Mouse (Mus musculus) bone marrow, adult 2 months (tissue): ENCODE data around the gene Emc8. TPM values are rescaled to one million over a fixed set of nuclear protein-coding genes. Genes with fewer than 3 reads are reported as not detected.

Source experiments
- H3K27ac ChIP-seq: fragments of 200-500 bp; 2 replicates; pipeline ENCODE4 v1.5.1; 2012; ENCODE audit warnings: low read depth, mild to moderate bottlenecking, control low read depth, inconsistent platforms, low read length; ENCODE audit not compliant: control insufficient read depth, poor library complexity, insufficient read depth
- H3K4me1 ChIP-seq: fragments of 200-500 bp; 2 replicates; pipeline ENCODE4 v1.6.1; 2011; ENCODE audit warnings: low read length; ENCODE audit not compliant: control insufficient read depth, insufficient read depth
- H3K4me3 ChIP-seq: fragments of 200-500 bp; replicated peaks from 2 replicates; pipeline ENCODE3; 2011; ENCODE audit warnings: mild to moderate bottlenecking, low read depth, low read length, control low read depth; ENCODE audit not compliant: control insufficient read depth
- CTCF ChIP-seq: fragments of 200-500 bp; IDR thresholded peaks from 2 replicates; pipeline ENCODE4 v1.5.1; 2011; ENCODE audit warnings: low read length, control low read depth; ENCODE audit not compliant: control insufficient read depth, insufficient read depth
- POLR2A ChIP-seq: fragments of 200-500 bp; IDR thresholded peaks from 2 replicates; pipeline ENCODE4 v1.6.1; 2011; ENCODE audit warnings: low read depth, mild to moderate bottlenecking, control low read depth, low read length, borderline replicate concordance; ENCODE audit not compliant: control insufficient read depth
- WGBS: fragments of 180-500 bp; shearing (Covaris S2); methylation state at CpG from one replicate; pipeline ENCODE4 v1.1.7; 2018; 5-methylcytosine and 5-hydroxymethylcytosine counted together
- polyA plus RNA-seq: library from polyadenylated mRNA; stranded (reverse); fragments of >200 nt; gene quantifications from 2 replicates; pipeline ENCODE4 v1.2.4, GENCODE M21; 2011; ENCODE audit warnings: low replicate concordance; ENCODE audit not compliant: missing spikeins, insufficient read depth, insufficient read length

Emc8 gene
- polyA plus RNA-seq, 1 experiment, result 66.3 TPM

GRCm38 (mm10) chr8:120667561-120668373 is 606 bp downstream of the Emc8 start, which contains the start of the genes Gm27021 and Cox4i1:
Gm27021 (minus strand) TSS chr8:120668079.
Cox4i1 (plus strand) TSS chr8:120668222.
- peaks cover 5% of the 10 kb centered on the region; the same call in 1 of the 2 replicates for H3K4me1 ChIP-seq
- TF ChIP-seq CTCF, result no peak
- TF ChIP-seq POLR2A, result peak; percentile 81
- under 1% methylated on average over 103 of the region's 105 CpGs for WGBS
- peak within 1 kb of the TSS; percentile 92 for H3K27ac ChIP-seq
- H3K4me3 ChIP-seq, result peak within 1 kb of the TSS; percentile 84

- peaks cover 5% of the 10 kb centered on the region; the same call in 1 of the 2 replicates for H3K4me1 ChIP-seq
These were observed 1.4 kb downstream of the Emc8 start for GRCm38 (mm10) chr8:120666807-120667470.

GRCm38 (mm10) chr8:120665726-120666455 is 2.5 kb downstream of the Emc8 start:
- 76% methylated on average over 3 of the region's 3 CpGs for WGBS
- Histone ChIP-seq H3K4me1 (peaks cover 5% of the 10 kb centered on the region; the same call in 1 of the 2 replicates), H3K4me3 (no peak overlapping the region), H3K27ac (no peak overlapping the region)
- TF ChIP-seq CTCF, result no peak
- TF ChIP-seq POLR2A, result no peak

More at GRCm38 (mm10) chr8:120666807-120667470, 1.4 kb downstream of the Emc8 start:
- H3K4me3 ChIP-seq, result peak overlapping the region; percentile 84
- no peak for TF ChIP-seq CTCF
- 14% methylated on average over 17 of the region's 17 CpGs for WGBS
- H3K27ac ChIP-seq, result no peak overlapping the region

GRCm38 (mm10) chr8:120664566-120664965 is 3.8 kb downstream of the Emc8 start:
- H3K4me1 ChIP-seq, result peaks cover 5% of the 10 kb centered on the region; the same call in 1 of the 2 replicates
- WGBS, result 43% methylated on average over 6 of the region's 6 CpGs
- TF ChIP-seq CTCF (no peak), POLR2A (no peak)
- H3K27ac ChIP-seq, result no peak overlapping the region
- no peak overlapping the region for H3K4me3 ChIP-seq

- no peaks in the 10 kb centered on the region for H3K4me1 ChIP-seq
- TF ChIP-seq CTCF, result no peak
- TF ChIP-seq POLR2A, result no peak
- no peak overlapping the region for H3K4me3 ChIP-seq
- 91% methylated on average over 8 of the region's 8 CpGs for WGBS
- H3K27ac ChIP-seq, result no peak overlapping the region
These were observed 11.0 kb downstream of the Emc8 start for GRCm38 (mm10) chr8:120657415-120657814.

GRCm38 (mm10) chr8:120656322-120657052 is 11.9 kb downstream of the Emc8 start:
- H3K27ac ChIP-seq, result no peak overlapping the region
- no peaks in the 10 kb centered on the region for H3K4me1 ChIP-seq
- WGBS, result 84% methylated on average over 7 of the region's 7 CpGs
- H3K4me3 ChIP-seq, result no peak overlapping the region
- no peak for TF ChIP-seq CTCF
- no peak for TF ChIP-seq POLR2A

GRCm38 (mm10) chr8:120647532-120647931 is 20.8 kb downstream of the Emc8 start, which contains the start of gene 1190005I06Rik:
1190005I06Rik (minus strand) TSS chr8:120647632.
- WGBS, result 77% methylated on average over 7 of the region's 7 CpGs
- Histone ChIP-seq H3K4me3 (no peak within 1 kb of the TSS), H3K4me1 (no peaks in the 10 kb centered on the region), H3K27ac (no peak within 1 kb of the TSS)
- TF ChIP-seq POLR2A (no peak), CTCF (no peak)

- no peak overlapping the region for H3K4me3 ChIP-seq
- no peaks in the 10 kb centered on the region for H3K4me1 ChIP-seq
- 47% methylated on average over 7 of the region's 7 CpGs for WGBS
- no peak overlapping the region for H3K27ac ChIP-seq
- TF ChIP-seq POLR2A (no peak), CTCF (no peak)
These were observed 23.7 kb downstream of the Emc8 start for GRCm38 (mm10) chr8:120644663-120645062.
